Mouse (Mus musculus) C2C12 (cell line): ENCODE measurements around the gene Arl4a.

ENCODE experiments used
- CEBPB ChIP-seq: IDR thresholded peaks from one replicate; pipeline ENCODE4 v1.6.1; 2011; ENCODE audit warnings: low read depth, mild to moderate bottlenecking, control low read depth, moderate library complexity
- CTCF ChIP-seq: IDR thresholded peaks from one replicate; pipeline ENCODE4 v1.5.1; 2011; ENCODE audit not compliant: control insufficient read depth, insufficient read depth, insufficient read length
- FOSL1 ChIP-seq: IDR thresholded peaks from one replicate; pipeline ENCODE4 v1.8.0; 2011; ENCODE audit warnings: mild to moderate bottlenecking, low read length; ENCODE audit not compliant: poor library complexity, insufficient read depth, severe bottlenecking
- MAX ChIP-seq: IDR thresholded peaks from one replicate; pipeline ENCODE4 v1.6.1; 2011; ENCODE audit warnings: mild to moderate bottlenecking, control low read depth
- MYOD1 ChIP-seq: IDR thresholded peaks from one replicate; pipeline ENCODE4 v1.6.1; 2011; ENCODE audit warnings: low read depth; ENCODE audit not compliant: control insufficient read depth, insufficient read length
- MYOG ChIP-seq: IDR thresholded peaks from one replicate; pipeline ENCODE4 v1.6.1; 2011; ENCODE audit not compliant: control insufficient read depth, insufficient read length; ENCODE audit errors: extremely low read depth
- USF1 ChIP-seq: IDR thresholded peaks from one replicate; pipeline ENCODE4 v1.6.1; 2011; ENCODE audit warnings: low read depth, mild to moderate bottlenecking, control low read depth, moderate library complexity

GRCm38 (mm10) chr12:39957931-39958671, 79.7 kb downstream of the Arl4a start:
- TF ChIP-seq CTCF: no peak
- TF ChIP-seq USF1: no peak
- TF ChIP-seq MAX: no peak
- no peak for TF ChIP-seq CEBPB
- no peak for TF ChIP-seq MYOG
- no peak for TF ChIP-seq FOSL1
- no peak for TF ChIP-seq MYOD1
